Mouse (Mus musculus) liver, embryonic 15.5 days (tissue): Measurements from ENCODE around the gene Haus6. TPM values are rescaled to one million over a fixed set of nuclear protein-coding genes. Genes with fewer than 3 reads are reported as not detected.
"Not testable (repeated sequence)": the region's sequence is repeated elsewhere in the genome, so short reads cannot be mapped to it uniquely, and the experiment has no call there.

ENCODE experiments used
- ATAC-seq: fragments of 200-750 bp; cut with Nextera tagmentation; 2 replicates; pipeline ENCODE4 v1.8.0; 2017; ENCODE audit warnings: moderate number of reproducible peaks, mild to moderate bottlenecking, moderate library complexity; ENCODE audit not compliant: insufficient read depth
- H3K27ac ChIP-seq: fragments of 300-500 bp; sonication (generic); replicated peaks from 2 replicates; pipeline ENCODE4 v1.5.1; 2015; ENCODE audit warnings: mild to moderate bottlenecking, inconsistent platforms
- H3K27me3 ChIP-seq: fragments of 300-500 bp; sonication (generic); 2 replicates; pipeline ENCODE4 v1.6.1; 2015; ENCODE audit warnings: mild to moderate bottlenecking, inconsistent platforms
- H3K36me3 ChIP-seq: fragments of 300-500 bp; sonication (generic); replicated peaks from 2 replicates; pipeline ENCODE4 v1.6.1; 2015; ENCODE audit warnings: moderate library complexity, mild to moderate bottlenecking, inconsistent platforms
- H3K4me1 ChIP-seq: fragments of 300-500 bp; sonication (generic); replicated peaks from 2 replicates; pipeline ENCODE4 v1.6.1; 2015; ENCODE audit warnings: inconsistent platforms
- H3K4me2 ChIP-seq: fragments of 300-500 bp; sonication (generic); 2 replicates; pipeline ENCODE4 v1.6.1; 2015; ENCODE audit warnings: moderate library complexity, mild to moderate bottlenecking, inconsistent platforms
- H3K4me3 ChIP-seq: fragments of 300-500 bp; sonication (generic); replicated peaks from 2 replicates; pipeline ENCODE4 v1.5.1; 2015; ENCODE audit warnings: mild to moderate bottlenecking, inconsistent platforms
- H3K9ac ChIP-seq: fragments of 300-500 bp; sonication (generic); 2 replicates; pipeline ENCODE4 v1.6.1; 2015; ENCODE audit warnings: moderate library complexity, mild to moderate bottlenecking, inconsistent platforms
- H3K9me3 ChIP-seq: fragments of 300-500 bp; sonication (generic); replicated peaks from 2 replicates; pipeline ENCODE4 v1.6.1; 2016; ENCODE audit warnings: inconsistent platforms
- WGBS: fragments of 180-500 bp; shearing (Covaris S2); methylation state at CpG from one replicate; pipeline ENCODE4 v1.1.7; 2015; ENCODE audit warnings: mixed read lengths; ENCODE audit not compliant: insufficient replicate concordance; 5-methylcytosine and 5-hydroxymethylcytosine counted together
- polyA plus RNA-seq: library from polyadenylated mRNA; unstranded; fragments of >200 nt; fragmentation: Nextera tagmentation; extraction: Ambion mirVana; gene quantifications from 2 replicates; pipeline ENCODE4 v1.2.1, GENCODE M21; 2015

Gene Haus6
- polyA plus RNA-seq, 1 experiment from 2014 or later: 11.4 TPM

- Histone ChIP-seq H3K4me1 (0 out of 2 replicates have a peak, but pooled peaks cover 5% of the 10 kb centered on the region), H3K27me3 (no peaks in the 10 kb centered on the region), H3K9ac (no peak overlapping the region), H3K4me2 (no peak overlapping the region), H3K9me3 (no peaks in the 10 kb centered on the region), H3K27ac (no peak overlapping the region), H3K4me3 (no peak overlapping the region), H3K36me3 (no peaks in the 10 kb centered on the region)
- 63% methylated on average over 5 of the region's 5 CpGs for WGBS
- no peak for ATAC-seq
Observed at GRCm38 (mm10) chr4:86625463-86625862, 13.6 kb upstream of the Haus6 start.

- H3K27me3 ChIP-seq: not testable (repeated sequence)
- 81% methylated on average over 1 of the region's 1 CpGs for WGBS
Observed at GRCm38 (mm10) chr4:86622532-86622931, 10.7 kb upstream of the Haus6 start.

GRCm38 (mm10) chr4:86622116-86622515 is 10.3 kb upstream of the Haus6 start:
- no peak overlapping the region for H3K4me3 ChIP-seq
- WGBS: 55% methylated on average over 3 of the region's 3 CpGs
- H3K9me3 ChIP-seq: no peaks in the 10 kb centered on the region

More at GRCm38 (mm10) chr4:86622532-86622931, 10.7 kb upstream of the Haus6 start:
- not testable (repeated sequence) for H3K4me3 ChIP-seq, H3K4me1 ChIP-seq, H3K9me3 ChIP-seq, H3K36me3 ChIP-seq, ATAC-seq, H3K4me2 ChIP-seq, H3K27ac ChIP-seq, H3K9ac ChIP-seq

GRCm38 (mm10) chr4:86620506-86620905 is 8.7 kb upstream of the Haus6 start:
- 0 out of 2 replicates have a peak, but pooled peaks cover 3% of the 10 kb centered on the region for H3K4me1 ChIP-seq
- no peaks in the 10 kb centered on the region for H3K36me3 ChIP-seq
- H3K9me3 ChIP-seq: no peaks in the 10 kb centered on the region
- no peak for ATAC-seq
- H3K4me2 ChIP-seq: no peak overlapping the region
- no peaks in the 10 kb centered on the region for H3K27me3 ChIP-seq
- WGBS: 48% methylated on average over 2 of the region's 2 CpGs
- no peak overlapping the region for H3K9ac ChIP-seq
- no peak overlapping the region for H3K4me3 ChIP-seq
- H3K27ac ChIP-seq: no peak overlapping the region

More at GRCm38 (mm10) chr4:86622116-86622515, 10.3 kb upstream of the Haus6 start:
- no peaks in the 10 kb centered on the region for H3K36me3 ChIP-seq
- 0 out of 2 replicates have a peak, but pooled peaks cover 5% of the 10 kb centered on the region for H3K4me1 ChIP-seq
- no peak overlapping the region for H3K4me2 ChIP-seq
- H3K27ac ChIP-seq: no peak overlapping the region
- no peak for ATAC-seq
- H3K27me3 ChIP-seq: no peaks in the 10 kb centered on the region
- H3K9ac ChIP-seq: no peak overlapping the region

GRCm38 (mm10) chr4:86612289-86612620 is 400 bp upstream of the Haus6 start:
- H3K9me3 ChIP-seq: no peaks in the 10 kb centered on the region
- no peaks in the 10 kb centered on the region for H3K27me3 ChIP-seq
- H3K27ac ChIP-seq: peak overlapping the region; percentile 76
- ATAC-seq: no peak
- peak overlapping the region; percentile 99 for H3K4me3 ChIP-seq
- 37% methylated on average over 8 of the region's 8 CpGs for WGBS
- peak overlapping the region; percentile 42; the same call in 1 of the 2 replicates for H3K9ac ChIP-seq
- H3K4me1 ChIP-seq: peaks cover 26% of the 10 kb centered on the region
- peaks cover 9% of the 10 kb centered on the region for H3K36me3 ChIP-seq
- H3K4me2 ChIP-seq: peak overlapping the region; percentile 88

- H3K36me3 ChIP-seq: peaks cover 76% of the 10 kb centered on the region
- no peak overlapping the region for H3K27ac ChIP-seq
- no peaks in the 10 kb centered on the region for H3K9me3 ChIP-seq
- H3K4me3 ChIP-seq: no peak overlapping the region
- no peaks in the 10 kb centered on the region for H3K4me1 ChIP-seq
- WGBS: 79% methylated on average over 2 of the region's 2 CpGs
- no peak overlapping the region for H3K9ac ChIP-seq
- H3K4me2 ChIP-seq: no peak overlapping the region
- no peaks in the 10 kb centered on the region for H3K27me3 ChIP-seq
- ATAC-seq: no peak
Observed at GRCm38 (mm10) chr4:86591304-86591703, 20.6 kb downstream of the Haus6 start.

- Histone ChIP-seq H3K27me3 (no peaks in the 10 kb centered on the region), H3K4me2 (no peak overlapping the region), H3K4me3 (no peak overlapping the region), H3K9ac (no peak overlapping the region), H3K9me3 (no peaks in the 10 kb centered on the region), H3K27ac (no peak overlapping the region), H3K4me1 (no peaks in the 10 kb centered on the region), H3K36me3 (peaks cover 84% of the 10 kb centered on the region)
- no peak for ATAC-seq
- WGBS: 80% methylated on average over 3 of the region's 3 CpGs
Observed at GRCm38 (mm10) chr4:86588236-86588635, 23.6 kb downstream of the Haus6 start.

GRCm38 (mm10) chr4:86580591-86580990 is 31.3 kb downstream of the Haus6 start:
- no peak overlapping the region for H3K4me2 ChIP-seq
- no peak overlapping the region for H3K4me3 ChIP-seq
- peaks cover 54% of the 10 kb centered on the region for H3K36me3 ChIP-seq
- ATAC-seq: no peak
- H3K4me1 ChIP-seq: peaks cover 20% of the 10 kb centered on the region
- no peak overlapping the region for H3K9ac ChIP-seq
- no peaks in the 10 kb centered on the region for H3K9me3 ChIP-seq
- H3K27ac ChIP-seq: no peak overlapping the region
- WGBS: 81% methylated on average over 3 of the region's 3 CpGs
- H3K27me3 ChIP-seq: no peaks in the 10 kb centered on the region

- no peak for ATAC-seq
- H3K9me3 ChIP-seq: no peaks in the 10 kb centered on the region
- H3K4me3 ChIP-seq: no peak overlapping the region
- H3K36me3 ChIP-seq: peaks cover 48% of the 10 kb centered on the region
- no peak overlapping the region for H3K27ac ChIP-seq
- H3K9ac ChIP-seq: no peak overlapping the region
- H3K27me3 ChIP-seq: no peaks in the 10 kb centered on the region
- 60% methylated on average over 4 of the region's 4 CpGs for WGBS
- H3K4me2 ChIP-seq: no peak overlapping the region
- H3K4me1 ChIP-seq: peaks cover 22% of the 10 kb centered on the region
Observed at GRCm38 (mm10) chr4:86580056-86580455, 31.8 kb downstream of the Haus6 start.

GRCm38 (mm10) chr4:86576630-86577225 is 35.1 kb downstream of the Haus6 start:
- Histone ChIP-seq H3K27me3 (0 out of 2 replicates have a peak, but pooled peaks cover 6% of the 10 kb centered on the region), H3K27ac (peak overlapping the region; percentile 98), H3K9me3 (no peaks in the 10 kb centered on the region), H3K36me3 (peaks cover 20% of the 10 kb centered on the region), H3K9ac (peak overlapping the region; percentile 91), H3K4me1 (peaks cover 28% of the 10 kb centered on the region), H3K4me2 (peak overlapping the region; percentile 85), H3K4me3 (peak overlapping the region; percentile 89)
- 9% methylated on average over 11 of the region's 11 CpGs for WGBS
- no peak for ATAC-seq

GRCm38 (mm10) chr4:86576120-86576541 is 35.7 kb downstream of the Haus6 start:
- under 1% methylated on average over 20 of the region's 20 CpGs for WGBS
- H3K4me2 ChIP-seq: peak overlapping the region; percentile 85
- H3K9ac ChIP-seq: peak overlapping the region; percentile 91
- H3K4me1 ChIP-seq: peaks cover 28% of the 10 kb centered on the region
- H3K4me3 ChIP-seq: peak overlapping the region; percentile 89
- 0 out of 2 replicates have a peak, but pooled peaks cover 6% of the 10 kb centered on the region for H3K27me3 ChIP-seq
- peaks cover 20% of the 10 kb centered on the region for H3K36me3 ChIP-seq
- peak overlapping the region; percentile 98 for H3K27ac ChIP-seq
- ATAC-seq: no peak
- no peaks in the 10 kb centered on the region for H3K9me3 ChIP-seq
